Mouse (Mus musculus) MEL (cell line): ENCODE measurements around the gene Baz1a. TPM values are rescaled to one million over a fixed set of nuclear protein-coding genes. Genes with fewer than 3 reads are reported as not detected.

Experiments used
- DNase-seq: peaks from one replicate; pipeline ENCODE4 v3.0.0; 2011; ENCODE audit warnings: low read depth, low spot score
- H3K27ac ChIP-seq: 2 replicates; pipeline ENCODE4 v1.5.1; 2012; ENCODE audit warnings: low read depth, mild to moderate bottlenecking, control low read depth, low read length, moderate library complexity; ENCODE audit not compliant: control insufficient read depth
- H3K27me3 ChIP-seq, 2 experiments: fragments of 150-350 bp in 1 of 2; sonication (generic) in 1 of 2; 2 replicates each; pipeline ENCODE4 v1.6.1; 2012; ENCODE audit warnings: low read length in 2 of 2, mild to moderate bottlenecking in 2 of 2, improper control_type of control experiment in 1 of 2, moderate library complexity in 1 of 2; ENCODE audit not compliant: insufficient read depth in 2 of 2, control insufficient read depth in 1 of 2
- H3K36me3 ChIP-seq, 2 experiments: 2 replicates each; pipeline ENCODE4 v1.6.1; 2012 to 2014; ENCODE audit warnings: low read length in 2 of 2, improper control_type of control experiment in 1 of 2, inconsistent platforms in 1 of 2, mild to moderate bottlenecking in 1 of 2; ENCODE audit not compliant: insufficient read depth in 2 of 2, control insufficient read depth in 1 of 2
- H3K4me1 ChIP-seq, 2 experiments: fragments of 150-350 bp in 1 of 2; sonication (generic) in 1 of 2; 2 replicates each; pipeline ENCODE4 v1.6.1; 2012; ENCODE audit warnings: low read length in 2 of 2, improper control_type of control experiment in 1 of 2, mild to moderate bottlenecking in 1 of 2; ENCODE audit not compliant: insufficient read depth in 2 of 2, control insufficient read depth in 1 of 2
- H3K4me3 ChIP-seq, 2 experiments: fragments of 150-350 bp in 1 of 2; sonication (generic) in 1 of 2; 2 replicates each; pipeline ENCODE4 v1.5.1; 2012; ENCODE audit warnings: low read depth in 2 of 2, low read length in 2 of 2, mild to moderate bottlenecking in 2 of 2, moderate library complexity in 2 of 2, control low read depth in 1 of 2, improper control_type of control experiment in 1 of 2; ENCODE audit not compliant: control insufficient read depth in 1 of 2, insufficient read depth in 1 of 2
- H3K79me2 ChIP-seq: 2 replicates; pipeline ENCODE4 v1.6.1; 2012; ENCODE audit warnings: mild to moderate bottlenecking, low read length, moderate library complexity; ENCODE audit not compliant: control insufficient read depth, poor library complexity, insufficient read depth
- H3K9ac ChIP-seq: 2 replicates; pipeline ENCODE4 v1.6.1; 2012; ENCODE audit warnings: low read depth, mild to moderate bottlenecking, control low read depth, low read length, moderate library complexity; ENCODE audit not compliant: control insufficient read depth, poor library complexity, severe bottlenecking
- H3K9me3 ChIP-seq: fragments of 150-350 bp; sonication (generic); replicated peaks from 2 replicates; pipeline ENCODE4 v1.6.1; 2012; ENCODE audit warnings: mild to moderate bottlenecking, low read length, improper control_type of control experiment, moderate library complexity; ENCODE audit not compliant: insufficient read depth
- BHLHE40 ChIP-seq: IDR thresholded peaks from 2 replicates; pipeline ENCODE4 v1.6.1; 2012; ENCODE audit warnings: low read depth, mild to moderate bottlenecking, inconsistent platforms, low read length, improper control_type of control experiment, borderline replicate concordance
- CHD1 ChIP-seq: IDR thresholded peaks from 2 replicates; pipeline ENCODE4 v1.6.1; 2012; ENCODE audit warnings: low read depth, mild to moderate bottlenecking, inconsistent platforms, low read length, improper control_type of control experiment
- CHD2 ChIP-seq: IDR thresholded peaks from 2 replicates; pipeline ENCODE4 v1.6.1; 2011; ENCODE audit warnings: low read length, improper control_type of control experiment
- CTCF ChIP-seq, 3 experiments: IDR thresholded peaks in 2 of 3; conservative IDR thresholded peaks in 1 of 3; 2 replicates each; pipeline ENCODE4 v1.5.1; 2011 to 2012; ENCODE audit warnings: low read length in 3 of 3, low read depth in 2 of 3, mild to moderate bottlenecking in 2 of 3, improper control_type of control experiment in 1 of 3, inconsistent platforms in 1 of 3, mixed read lengths in 1 of 3, moderate library complexity in 1 of 3; ENCODE audit not compliant: control insufficient read depth in 1 of 3, insufficient read depth in 1 of 3, poor library complexity in 1 of 3, severe bottlenecking in 1 of 3
- ELF1 ChIP-seq: IDR thresholded peaks from 2 replicates; pipeline ENCODE4 v1.6.1; 2014; ENCODE audit warnings: low read depth, mild to moderate bottlenecking, inconsistent platforms, low read length, improper control_type of control experiment, moderate library complexity
- EP300 ChIP-seq, 2 experiments: IDR thresholded peaks; 2 replicates each; pipeline ENCODE4 v1.6.1; 2011; ENCODE audit warnings: improper control_type of control experiment in 2 of 2, low read length in 2 of 2, low read depth in 1 of 2, mild to moderate bottlenecking in 1 of 2
- ETS1 ChIP-seq: IDR thresholded peaks from 2 replicates; pipeline ENCODE4 v1.6.1; 2012; ENCODE audit warnings: low read depth, mild to moderate bottlenecking, inconsistent platforms, low read length, improper control_type of control experiment, moderate library complexity
- GABPA ChIP-seq: IDR thresholded peaks from 2 replicates; pipeline ENCODE4 v1.6.1; 2012; ENCODE audit warnings: low read depth, mild to moderate bottlenecking, inconsistent platforms, low read length, improper control_type of control experiment, moderate library complexity
- GATA1 ChIP-seq: IDR thresholded peaks from 2 replicates; pipeline ENCODE4 v1.6.1; 2011; ENCODE audit warnings: low read depth, low read length, improper control_type of control experiment
- HCFC1 ChIP-seq: IDR thresholded peaks from 2 replicates; pipeline ENCODE4 v1.6.1; 2012; ENCODE audit warnings: low read depth, mild to moderate bottlenecking, inconsistent platforms, low read length, improper control_type of control experiment, moderate library complexity
- MAX ChIP-seq: IDR thresholded peaks from 2 replicates; pipeline ENCODE4 v1.6.1; 2011; ENCODE audit warnings: low read length, improper control_type of control experiment
- MAZ ChIP-seq: IDR thresholded peaks from 2 replicates; pipeline ENCODE4 v1.6.1; 2012; ENCODE audit warnings: low read depth, mild to moderate bottlenecking, inconsistent platforms, low read length, improper control_type of control experiment
- MEF2A ChIP-seq: IDR thresholded peaks from 2 replicates; pipeline ENCODE4 v1.6.1; 2014; ENCODE audit warnings: low read depth, mild to moderate bottlenecking, inconsistent platforms, low read length, improper control_type of control experiment; ENCODE audit not compliant: poor library complexity, insufficient replicate concordance, severe bottlenecking; ENCODE audit errors: extremely low read depth
- MXI1 ChIP-seq: IDR thresholded peaks from 2 replicates; pipeline ENCODE4 v1.6.1; 2011; ENCODE audit warnings: mild to moderate bottlenecking, low read depth, low read length, improper control_type of control experiment
- MYB ChIP-seq: IDR thresholded peaks from 2 replicates; pipeline ENCODE4 v1.6.1; 2011; ENCODE audit warnings: mild to moderate bottlenecking, low read depth, low read length, improper control_type of control experiment
- MYC ChIP-seq: IDR thresholded peaks from 2 replicates; pipeline ENCODE4 v1.6.1; 2011; ENCODE audit warnings: low read depth, mild to moderate bottlenecking, low read length, improper control_type of control experiment, moderate library complexity
- NELFE ChIP-seq: IDR thresholded peaks from 2 replicates; pipeline ENCODE4 v1.6.1; 2011; ENCODE audit warnings: low read depth, low read length, improper control_type of control experiment
- NRF1 ChIP-seq: IDR thresholded peaks from 2 replicates; pipeline ENCODE4 v1.6.1; 2014; ENCODE audit warnings: low read depth, mild to moderate bottlenecking, inconsistent platforms, low read length, improper control_type of control experiment, moderate library complexity; ENCODE audit not compliant: poor library complexity, insufficient read depth, severe bottlenecking
- POLR2AphosphoS2 ChIP-seq: IDR thresholded peaks from 2 replicates; pipeline ENCODE4 v1.6.1; 2011; ENCODE audit warnings: low read length, improper control_type of control experiment
- RAD21 ChIP-seq: IDR thresholded peaks from 2 replicates; pipeline ENCODE4 v1.6.1; 2011; ENCODE audit warnings: mild to moderate bottlenecking, low read depth, low read length, improper control_type of control experiment
- RCOR1 ChIP-seq: IDR thresholded peaks from 2 replicates; pipeline ENCODE4 v1.6.1; 2012; ENCODE audit warnings: low read depth, mild to moderate bottlenecking, inconsistent platforms, low read length, improper control_type of control experiment
- SIN3A ChIP-seq: IDR thresholded peaks from 2 replicates; pipeline ENCODE4 v1.6.1; 2012; ENCODE audit warnings: low read length, improper control_type of control experiment, inconsistent platforms
- TAL1 ChIP-seq: IDR thresholded peaks from 2 replicates; pipeline ENCODE4 v1.6.1; 2012; ENCODE audit warnings: mild to moderate bottlenecking, inconsistent platforms, low read length, moderate library complexity, mixed read lengths
- TCF12 ChIP-seq: IDR thresholded peaks from 2 replicates; pipeline ENCODE4 v1.6.1; 2014; ENCODE audit warnings: low read depth, mild to moderate bottlenecking, inconsistent platforms, low read length, improper control_type of control experiment, moderate library complexity
- USF1 ChIP-seq: IDR thresholded peaks from 2 replicates; pipeline ENCODE4 v1.6.1; 2014; ENCODE audit warnings: low read depth, mild to moderate bottlenecking, inconsistent platforms, low read length, improper control_type of control experiment, moderate library complexity
- ZC3H11A ChIP-seq: IDR thresholded peaks from 2 replicates; pipeline ENCODE4 v1.6.1; 2012; ENCODE audit warnings: low read depth, mild to moderate bottlenecking, inconsistent platforms, low read length, improper control_type of control experiment
- ZMIZ1 ChIP-seq: IDR thresholded peaks from 2 replicates; pipeline ENCODE4 v1.6.1; 2012; ENCODE audit warnings: low read depth, mild to moderate bottlenecking, inconsistent platforms, low read length, improper control_type of control experiment, moderate library complexity
- polyA plus RNA-seq, 2 experiments: library from polyadenylated mRNA; stranded (reverse) in 1 of 2; unstranded in 1 of 2; fragments of >175 nt in 1 of 2; fragments of >200 nt in 1 of 2; gene quantifications; 2 replicates each; pipeline versions ENCODE4 v1.2.1 to v1.2.4; 2012; ENCODE audit warnings: low replicate concordance in 2 of 2, low read depth in 1 of 2; ENCODE audit not compliant: insufficient read length in 2 of 2, insufficient read depth in 1 of 2, missing spikeins in 1 of 2
- total RNA-seq: library from RNA; depleted of rRNA; stranded (reverse); fragments of 300-350 nt; gene quantifications from 2 replicates; pipeline ENCODE4 v1.2.3, GENCODE M21; 2012

The Baz1a gene
- total and polyA plus RNA-seq, 3 experiments = 39.8 to 203 (median 46.0) TPM

DNA sequence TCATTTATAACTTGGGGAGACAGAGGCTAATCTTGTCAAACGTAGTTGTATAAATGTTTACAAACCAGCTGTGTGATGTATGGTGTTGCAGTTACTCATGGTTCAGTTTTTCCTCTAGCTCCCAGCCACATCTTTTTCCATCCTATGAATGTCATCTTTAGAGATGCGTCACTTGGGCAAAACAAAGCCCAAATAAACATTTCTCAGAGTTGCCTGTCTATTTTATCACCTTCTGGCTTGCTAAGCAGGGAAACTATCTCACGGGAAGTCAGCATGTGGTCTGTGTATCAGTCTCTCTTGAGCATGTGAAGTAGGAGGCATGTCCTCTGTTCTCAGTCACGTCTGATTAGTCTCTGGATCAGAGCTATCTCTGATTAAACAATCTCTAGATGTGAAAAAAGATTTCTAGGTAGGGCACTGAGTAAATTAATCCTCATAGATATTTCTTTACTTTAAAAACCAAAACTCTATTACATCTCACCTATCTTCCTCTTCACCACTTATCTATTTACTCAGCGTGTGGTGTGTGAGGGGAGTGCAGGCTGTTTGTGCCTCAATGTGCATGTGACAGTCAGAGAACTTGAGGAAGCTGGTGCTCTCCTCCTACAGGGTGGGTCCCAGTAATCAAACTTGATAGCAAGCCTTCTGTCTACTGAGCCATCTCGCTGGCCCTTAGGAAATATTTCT lies 46.2 kb upstream of the Baz1a start:
- Histone ChIP-seq H3K9ac (peak overlapping the region; percentile 2), H3K4me1 (peaks cover 33 to 34% of the 10 kb centered on the region in 2 experiments), H3K79me2 (0 out of 2 replicates have a peak, but pooled peaks cover 1% of the 10 kb centered on the region), H3K4me3 (peak overlapping the region in 1 of 2 experiments; percentile 9; a peak in 2 of 4 replicates), H3K9me3 (no peaks in the 10 kb centered on the region), H3K27me3 (no peaks in the 10 kb centered on the region), H3K36me3 (peaks cover 0 to 51% of the 10 kb centered on the region in 2 experiments; a peak in 3 of 4 replicates), H3K27ac (peak overlapping the region; percentile 74)
- TF ChIP-seq EP300 (IDR thresholded peaks at IDR 0.05; ENCODE audit: low read depth in 1 of 2, low read length in 2 of 2) (peak; percentile 61 to 80; a peak in 3 of 4 replicates), CHD1 (0 out of 2 replicates have a peak, but pooled peaks have one; percentile 13), USF1 (peak; percentile 78), ZMIZ1 (no peak), MXI1 (peak; percentile 91), GABPA (no peak), NELFE (no peak), ZC3H11A (no peak), MYC (peak; percentile 80), POLR2AphosphoS2 (no peak), RCOR1 (peak; percentile 81), SIN3A (peak; percentile 82), NRF1 (peak; percentile 34; the same call in 1 of the 2 replicates), BHLHE40 (peak; percentile 82; the same call in 1 of the 2 replicates), TCF12 (peak; percentile 55), MYB (no peak), TAL1 (peak; percentile 43; the same call in 1 of the 2 replicates), CTCF (IDR thresholded peaks at IDR 0.05 in 2 of 3, conservative IDR thresholded peaks at IDR 0.05 in 1 of 3; ENCODE audit: control insufficient read depth in 1 of 3, insufficient read depth in 1 of 3, low read depth in 2 of 3, low read length in 3 of 3, poor library complexity in 1 of 3, severe bottlenecking in 1 of 3) (0 out of 6 replicates have a peak, but pooled peaks of 1 of the 3 experiments have one; percentile 12), MAZ (0 out of 2 replicates have a peak, but pooled peaks have one; percentile 20), MAX (peak; percentile 71), ELF1 (no peak), CHD2 (no peak), HCFC1 (no peak), GATA1 (peak; percentile 82), MEF2A (no peak), ETS1 (peak; percentile 76), RAD21 (no peak)
- DNase-seq = peak; percentile 89
